Mouse (Mus musculus) midbrain, postnatal 0 days (tissue): ENCODE results near the gene Hsdl2. TPM values are rescaled to one million over a fixed set of nuclear protein-coding genes. Genes with fewer than 3 reads are reported as not detected.

ENCODE experiments used
- ATAC-seq: fragments of 200-750 bp; cut with Nextera tagmentation; 2 replicates; pipeline ENCODE4 v1.8.0; 2017; ENCODE audit warnings: moderate number of reproducible peaks, mild to moderate bottlenecking, moderate TSS enrichment, moderate library complexity; ENCODE audit not compliant: low FRiP score
- DNase-seq: peaks from one replicate; pipeline ENCODE4 v3.0.0-alpha.2; 2015; ENCODE audit warnings: low spot score
- H3K27ac ChIP-seq: fragments of 300-500 bp; sonication (generic); 2 replicates; pipeline ENCODE4 v1.5.1; 2014; ENCODE audit warnings: low read depth, mild to moderate bottlenecking, low read length, mixed read lengths
- H3K27me3 ChIP-seq: fragments of 300-500 bp; sonication (generic); 2 replicates; pipeline ENCODE4 v1.6.1; 2014; ENCODE audit warnings: low read length, control low read depth, mixed read lengths; ENCODE audit not compliant: insufficient read depth
- H3K36me3 ChIP-seq: fragments of 300-500 bp; sonication (generic); 2 replicates; pipeline ENCODE4 v1.6.1; 2014; ENCODE audit warnings: low read length, control low read depth, mixed read lengths; ENCODE audit not compliant: insufficient read depth
- H3K4me1 ChIP-seq: fragments of 300-500 bp; sonication (generic); 2 replicates; pipeline ENCODE4 v1.6.1; 2014; ENCODE audit warnings: mild to moderate bottlenecking, control low read depth, antibody characterized with exemption, low read length, mixed read lengths; ENCODE audit not compliant: insufficient read depth
- H3K4me2 ChIP-seq: fragments of 300-500 bp; sonication (generic); 2 replicates; pipeline ENCODE4 v1.6.1; 2014; ENCODE audit warnings: low read depth, mild to moderate bottlenecking, low read length, mixed read lengths; ENCODE audit not compliant: poor library complexity, severe bottlenecking
- H3K4me3 ChIP-seq: fragments of 300-500 bp; sonication (generic); 2 replicates; pipeline ENCODE4 v1.5.1; 2014; ENCODE audit warnings: low read depth, mild to moderate bottlenecking, low read length, moderate library complexity
- H3K9ac ChIP-seq: fragments of 300-500 bp; sonication (generic); replicated peaks from 2 replicates; pipeline ENCODE4 v1.6.1; 2014; ENCODE audit warnings: mild to moderate bottlenecking, low read length, moderate library complexity, mixed read lengths; ENCODE audit not compliant: poor library complexity, severe bottlenecking
- H3K9me3 ChIP-seq: fragments of 300-500 bp; sonication (generic); 2 replicates; pipeline ENCODE4 v1.6.1; 2016; ENCODE audit warnings: low read length, control low read depth
- CTCF ChIP-seq: IDR thresholded peaks from 2 replicates; pipeline ENCODE4 v1.5.1; 2016; ENCODE audit warnings: antibody characterized with exemption, mild to moderate bottlenecking
- WGBS: fragments of 180-500 bp; shearing (Covaris S2); extraction: QIAGEN DNeasy Blood & Tissue Kit; methylation state at CpG from one replicate; pipeline ENCODE4 v1.1.7; 2014; 5-methylcytosine and 5-hydroxymethylcytosine counted together
- polyA plus RNA-seq: library from polyadenylated mRNA; unstranded; fragments of >200 nt; fragmentation: Nextera tagmentation; extraction: Ambion mirVana; gene quantifications from 2 replicates; pipeline ENCODE4 v1.2.1, GENCODE M21; 2015
- total RNA-seq: library from RNA; depleted of rRNA; stranded (reverse); fragments of >200 nt; gene quantifications from 2 replicates; pipeline ENCODE4 v1.2.3, GENCODE M21; 2014

The Hsdl2 gene
- total and polyA plus RNA-seq, 2 experiments from 2014 or later: 27.7 to 33.0 TPM

DNA sequence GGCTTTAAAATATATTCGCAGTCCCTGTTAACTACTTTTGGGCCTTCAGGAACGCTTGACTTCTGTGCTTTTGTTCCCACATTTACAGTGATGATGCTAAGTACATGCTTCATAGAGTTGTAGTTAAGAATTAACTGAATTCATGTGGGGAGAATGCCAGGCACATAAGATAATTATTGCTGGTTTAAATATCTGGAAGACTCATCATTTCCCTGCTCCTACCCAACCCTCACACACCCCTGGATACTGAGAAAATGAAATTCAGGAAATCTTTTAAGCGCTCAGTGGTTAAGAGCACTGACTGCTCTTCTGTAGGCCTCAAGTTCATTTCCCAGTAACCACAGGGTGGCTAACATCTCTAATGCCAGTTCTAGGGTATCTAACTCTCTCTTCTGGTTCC, 60.7 kb downstream of the Hsdl2 start:
- no peak overlapping the region for H3K9ac ChIP-seq
- H3K9me3 ChIP-seq: no peaks in the 10 kb centered on the region
- WGBS: 87% methylated on average over 3 of the region's 3 CpGs
- no peaks in the 10 kb centered on the region for H3K4me1 ChIP-seq
- no peak for DNase-seq
- no peak overlapping the region for H3K4me2 ChIP-seq
- TF ChIP-seq CTCF: no peak
- H3K4me3 ChIP-seq: no peak overlapping the region
- no peak overlapping the region for H3K27ac ChIP-seq
- no peak for ATAC-seq
- H3K27me3 ChIP-seq: no peaks in the 10 kb centered on the region
- H3K36me3 ChIP-seq: no peaks in the 10 kb centered on the region

DNA sequence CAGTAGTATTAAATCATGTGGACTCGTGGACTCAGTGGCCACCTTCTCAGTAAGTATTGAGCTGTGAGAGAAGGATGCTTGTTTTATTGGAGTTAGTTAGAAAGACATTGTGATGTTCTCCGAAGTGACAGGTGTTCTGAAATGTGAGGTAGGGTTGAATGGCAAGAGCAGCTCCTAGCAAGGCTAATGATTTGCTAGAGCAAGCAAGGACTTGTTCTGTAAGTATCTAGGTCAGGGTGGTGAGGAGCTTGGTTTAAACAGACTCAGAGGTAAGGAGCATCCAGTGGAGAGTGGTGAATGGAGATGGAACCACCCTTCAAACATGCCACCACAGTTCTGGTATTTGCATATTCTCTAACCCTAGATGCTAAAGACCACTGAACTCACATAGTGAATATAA, 61.3 kb downstream of the Hsdl2 start:
- no peaks in the 10 kb centered on the region for H3K36me3 ChIP-seq
- no peak overlapping the region for H3K9ac ChIP-seq
- no peaks in the 10 kb centered on the region for H3K4me1 ChIP-seq
- ATAC-seq (no peak), DNase-seq (no peak)
- no peak overlapping the region for H3K27ac ChIP-seq
- H3K27me3 ChIP-seq: no peaks in the 10 kb centered on the region
- no peak overlapping the region for H3K4me2 ChIP-seq
- no peak overlapping the region for H3K4me3 ChIP-seq
- no peak for TF ChIP-seq CTCF
- no peaks in the 10 kb centered on the region for H3K9me3 ChIP-seq
- 93% methylated on average over 2 of the region's 2 CpGs for WGBS

DNA sequence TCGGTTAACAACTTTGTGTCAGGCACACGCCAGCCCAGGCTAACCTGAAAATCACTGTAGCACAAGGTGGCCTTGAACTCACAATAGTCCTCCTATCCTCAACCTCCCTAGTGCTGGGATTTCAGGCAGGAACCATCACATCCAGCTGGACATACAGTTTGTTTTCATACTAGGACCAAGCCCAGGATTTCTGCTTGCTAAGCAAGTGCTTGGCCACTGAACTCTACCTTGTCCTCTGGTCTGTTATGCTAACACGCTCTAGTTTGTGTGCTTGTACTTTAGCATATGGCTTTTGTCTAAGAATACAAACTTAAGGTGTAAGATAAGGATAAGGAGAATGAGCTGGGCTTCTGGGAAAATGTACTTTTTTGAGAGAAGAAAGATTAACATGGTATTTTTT, 63.1 kb downstream of the Hsdl2 start:
- ATAC-seq (no peak), DNase-seq (no peak)
- Histone ChIP-seq H3K27me3 (no peaks in the 10 kb centered on the region), H3K27ac (no peak overlapping the region), H3K4me2 (no peak overlapping the region), H3K4me3 (no peak overlapping the region), H3K9me3 (no peaks in the 10 kb centered on the region), H3K4me1 (no peaks in the 10 kb centered on the region), H3K9ac (no peak overlapping the region), H3K36me3 (no peaks in the 10 kb centered on the region)
- 90% methylated on average over 3 of the region's 3 CpGs for WGBS
- no peak for TF ChIP-seq CTCF

DNA sequence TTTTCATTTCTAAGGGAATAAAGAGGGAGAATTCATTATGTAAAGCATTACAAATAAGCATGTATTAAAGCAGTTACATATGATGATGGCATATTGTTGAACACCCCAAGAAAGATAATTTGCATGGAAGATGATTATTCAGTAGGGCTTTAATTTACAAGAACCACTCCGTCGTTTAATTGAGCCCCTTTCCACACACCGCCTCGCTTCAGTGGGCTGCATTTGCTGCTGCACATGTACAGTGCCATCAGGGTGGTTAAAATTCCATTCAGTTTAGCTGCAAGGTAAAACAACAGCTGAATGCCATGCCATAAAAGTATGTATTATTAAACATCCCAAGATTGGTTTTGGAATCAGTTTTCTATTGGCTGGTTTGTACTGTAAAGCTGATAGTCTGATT, 63.6 kb downstream of the Hsdl2 start:
- no peak overlapping the region for H3K27ac ChIP-seq
- H3K4me3 ChIP-seq: no peak overlapping the region
- H3K4me2 ChIP-seq: no peak overlapping the region
- no peaks in the 10 kb centered on the region for H3K36me3 ChIP-seq
- no peak for DNase-seq
- H3K9me3 ChIP-seq: no peaks in the 10 kb centered on the region
- TF ChIP-seq CTCF: no peak
- no peak for ATAC-seq
- H3K4me1 ChIP-seq: no peaks in the 10 kb centered on the region
- WGBS: 49% methylated on average over 4 of the region's 4 CpGs
- no peak overlapping the region for H3K9ac ChIP-seq
- H3K27me3 ChIP-seq: no peaks in the 10 kb centered on the region

DNA sequence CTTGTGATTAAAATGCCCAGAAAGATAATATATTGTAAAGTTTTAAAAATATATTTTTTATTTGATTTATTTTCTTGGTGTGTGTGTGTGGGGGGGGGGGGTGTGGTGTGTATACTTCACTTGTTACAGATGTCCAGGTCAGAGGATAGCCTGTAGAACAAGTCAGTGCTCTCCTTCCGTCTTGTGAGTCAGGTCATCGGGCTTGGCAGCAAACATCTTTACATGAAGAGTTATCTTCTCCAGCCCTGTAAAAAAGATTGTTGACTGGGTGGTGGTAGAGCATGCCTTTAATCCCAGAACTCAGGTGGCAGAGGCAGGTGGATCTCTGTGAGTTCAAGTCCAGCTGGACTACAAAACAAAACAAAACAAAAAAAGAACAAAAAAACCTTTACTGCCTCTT, 64.2 kb downstream of the Hsdl2 start:
- ATAC-seq: no peak
- no peak for TF ChIP-seq CTCF
- H3K9me3 ChIP-seq: no peaks in the 10 kb centered on the region
- DNase-seq: no peak
- no peak overlapping the region for H3K4me2 ChIP-seq
- no peak overlapping the region for H3K4me3 ChIP-seq
- H3K27ac ChIP-seq: no peak overlapping the region
- H3K27me3 ChIP-seq: no peaks in the 10 kb centered on the region
- H3K36me3 ChIP-seq: no peaks in the 10 kb centered on the region
- WGBS: 97% methylated on average over 2 of the region's 2 CpGs
- no peak overlapping the region for H3K9ac ChIP-seq
- no peaks in the 10 kb centered on the region for H3K4me1 ChIP-seq

DNA sequence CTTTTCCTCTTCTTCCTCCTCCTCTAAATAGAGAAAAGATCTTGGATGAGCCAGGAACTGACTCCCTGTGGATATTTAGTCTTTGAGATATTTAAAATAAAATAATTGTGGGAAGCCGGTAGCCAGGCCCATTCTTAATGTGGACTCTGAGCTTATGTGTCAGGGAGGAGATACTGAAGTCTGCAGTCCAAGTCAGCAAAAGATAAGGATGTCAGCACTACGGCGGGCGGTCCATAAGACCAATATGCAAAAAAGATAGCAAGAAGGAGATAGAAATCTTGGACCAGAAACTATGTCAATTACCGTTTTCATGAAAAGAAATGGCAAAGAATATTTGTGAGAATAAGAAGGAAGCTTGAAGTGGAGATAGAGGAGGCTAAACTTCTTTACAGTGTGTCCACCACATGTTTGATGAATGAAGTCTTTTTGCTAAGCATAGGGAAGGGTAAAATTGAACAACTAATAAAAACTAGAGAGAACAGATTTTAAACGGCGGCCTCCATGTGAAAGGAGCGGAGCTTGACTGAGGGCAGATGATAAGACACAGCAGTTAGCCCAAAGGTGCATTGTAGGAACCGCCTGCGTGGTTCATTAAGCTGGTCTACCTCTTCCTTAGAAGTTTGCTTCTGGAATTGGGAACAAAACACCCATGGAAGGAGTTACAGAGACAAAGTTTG, 64.8 kb downstream of the Hsdl2 start:
- no peaks in the 10 kb centered on the region for H3K36me3 ChIP-seq
- H3K4me3 ChIP-seq: no peak overlapping the region
- DNase-seq (no peak), ATAC-seq (no peak)
- no peaks in the 10 kb centered on the region for H3K27me3 ChIP-seq
- no peaks in the 10 kb centered on the region for H3K4me1 ChIP-seq
- TF ChIP-seq CTCF: no peak
- no peak overlapping the region for H3K27ac ChIP-seq
- H3K4me2 ChIP-seq: no peak overlapping the region
- 94% methylated on average over 10 of the region's 10 CpGs for WGBS
- H3K9me3 ChIP-seq: no peaks in the 10 kb centered on the region
- H3K9ac ChIP-seq: no peak overlapping the region
